ENCODE assay signal across 8 mouse cellular contexts in genomic region chr6:148946409-148946742, GRCm38 (mm10). TPM values are rescaled to one million over a fixed set of nuclear protein-coding genes. Genes with fewer than 3 reads are reported as not detected.
DNase-seq lines count a peak whose midpoint lies in the region; ATAC-seq and TF ChIP-seq lines count a peak whose summit lies in the region.

Gene Sinhcaf, minus strand, starts transcription at chr6:148946467.

- peaks cover 5 to 6% of the 10 kb centered on the region in 2 experiments; a peak in 3 of 4 replicates for H3K4me1 ChIP-seq in ES-E14 (ENCODE audit: control insufficient read depth in 2 of 2, insufficient read depth in 2 of 2, low read length in 2 of 2, poor library complexity in 1 of 2)
- peaks cover 33% of the 10 kb centered on the region for H3K4me1 ChIP-seq in forebrain, embryonic 15.5 days
- peaks cover 7% of the 10 kb centered on the region; the same call in 1 of the 2 replicates for H3K4me1 ChIP-seq in lung, adult 2 months (ENCODE audit: control insufficient read depth, insufficient read depth, low read length)

- H3K27ac ChIP-seq in ES-E14 (ENCODE audit: insufficient read depth, low read depth, low read length, poor library complexity, severe bottlenecking): peak within 1 kb of the TSS; percentile 90
- peak within 1 kb of the TSS; percentile 88 for H3K27ac ChIP-seq in forebrain, embryonic 15.5 days (replicated peaks)

- peaks cover 22% of the 10 kb centered on the region for H3K36me3 ChIP-seq in ES-E14 (ENCODE audit: control insufficient read depth, insufficient read depth, low read length, poor library complexity, severe bottlenecking)
- no peaks in the 10 kb centered on the region for H3K36me3 ChIP-seq in forebrain, embryonic 15.5 days

- H3K9me3 ChIP-seq in ES-E14 (ENCODE audit: control insufficient read depth, insufficient read depth, low read depth, low read length): no peaks in the 10 kb centered on the region
- no peaks in the 10 kb centered on the region for H3K9me3 ChIP-seq in forebrain, embryonic 15.5 days

- DNase-seq in ES-E14 (ENCODE audit: low read depth, low spot score): peak; percentile 99
- peak; percentile 97 for DNase-seq in cerebellum, adult 11-12 months
- peak; percentile 93 for DNase-seq in heart, postnatal 25 days (ENCODE audit: low spot score)
- peak; percentile 92 to 96 for DNase-seq in layer of hippocampus, adult 18-20 months (ENCODE audit: low spot score in 2 of 2)
- DNase-seq in lung, adult 2 months: peak; percentile 96
- peak; percentile 99 for DNase-seq in thymus, adult 18-20 months

- intact Hi-C loops in heart, postnatal 25 days (cut with DNase I): loop anchor here (5.0 kb wide), 1 partner anchor 156 kb away; the partner anchor contains the start of gene Dennd5b

- peak within 1 kb of the TSS; percentile 79 for H3K4me2 ChIP-seq in forebrain, embryonic 15.5 days (replicated peaks)

- peak within 1 kb of the TSS; percentile 81 to 98 for H3K4me3 ChIP-seq in ES-E14 (ENCODE audit: insufficient read depth in 1 of 2, low read depth in 1 of 2, low read length in 2 of 2, poor library complexity in 1 of 2, severe bottlenecking in 1 of 2)
- peak within 1 kb of the TSS; percentile 99 for H3K4me3 ChIP-seq in forebrain, embryonic 15.5 days
- H3K4me3 ChIP-seq in lung, adult 2 months (replicated peaks; ENCODE audit: extremely low read depth, low read depth, low read length): peak within 1 kb of the TSS; percentile 90

- no peak for TF ChIP-seq POLR2A in lung, adult 2 months (IDR thresholded peaks at IDR 0.05; ENCODE audit: borderline replicate concordance, extremely low read depth, low read depth, low read length)

- peak; percentile 89 for ATAC-seq in forebrain, embryonic 15.5 days (replicated peaks)
- ATAC-seq in neutrophil, adult 5-6 weeks (ENCODE audit: extremely low read depth, insufficient number of reproducible peaks, low FRiP score, poor library complexity, severe bottlenecking): peak; percentile 77

- TF ChIP-seq CTCF in lung, adult 2 months (IDR thresholded peaks at IDR 0.05; ENCODE audit: insufficient read depth, low read length): no peak

- H3K9ac ChIP-seq in ES-E14 (ENCODE audit: insufficient read depth, low read depth, low read length, poor library complexity, severe bottlenecking): peak within 1 kb of the TSS; percentile 90
- peak within 1 kb of the TSS; percentile 92 for H3K9ac ChIP-seq in forebrain, embryonic 15.5 days (replicated peaks)

- in situ Hi-C loops in ES-E14 (cut with MboI; ENCODE audit: low sequenced_read_pairs in 2 of 2, unreplicated experiment in 2 of 2): no loop called here

- H3K27me3 ChIP-seq in forebrain, embryonic 15.5 days: no peaks in the 10 kb centered on the region

- under 1% methylated on average over 44 of the region's 47 CpGs for WGBS in forebrain, embryonic 15.5 days
- under 1% methylated on average over 47 of the region's 47 CpGs for WGBS in lung, adult 2 months

TF ChIP-seq in ES-E14, 5 proteins besides CTCF, POLR2A, EP300 and RAD21:
- TF ChIP-seq ZNF384 (IDR thresholded peaks at IDR 0.05; ENCODE audit: low read depth, low read length) (no peak), HCFC1 (IDR thresholded peaks at IDR 0.05; ENCODE audit: borderline replicate concordance, insufficient read depth, low read length) (no peak), ZC3H11A (IDR thresholded peaks at IDR 0.05; ENCODE audit: borderline replicate concordance, low read depth, low read length) (no peak), MAFK (IDR thresholded peaks at IDR 0.05; ENCODE audit: insufficient read depth, low read depth, low read length) (no peak; the same call in 1 of the 2 replicates), CHD2 (IDR thresholded peaks at IDR 0.05; ENCODE audit: low read depth, low read length) (no peak)

RNA-seq across cellular contexts. Expression of gene Sinhcaf, which starts in this region (rescaled TPM):
- total RNA-seq in ES-E14 (2012; rRNA removed): 193 and 205 TPM in 2 replicates
- 122 and 125 TPM in 2 replicates for polyA plus RNA-seq in forebrain, embryonic 15.5 days (2015; fragmentation: Nextera tagmentation; extraction: Ambion mirVana)
- total RNA-seq in heart, postnatal 25 days (2021): 1 to 10 TPM; 4.9 to 5.7 TPM
- total RNA-seq in layer of hippocampus, adult 18-20 months (2021): 1 to 10 TPM; 1.8 to 3.2 TPM
- 3.5 and 5.5 TPM in 2 replicates for polyA plus RNA-seq in lung, adult 2 months (2012; rRNA removed)
- 44.3 and 45.3 TPM in 2 replicates for total RNA-seq in neutrophil, adult 5-6 weeks (2017)

Comparison
In these comparisons a context has a peak if more than half of its experiments do, and no peak if none do; other contexts are left out.
1. Peak in every context shown above with its lines: DNase-seq, ATAC-seq, H3K4me3 ChIP-seq and H3K27ac ChIP-seq.
2. RNA of gene Sinhcaf (polyA plus RNA-seq): 122 to 125 TPM in forebrain, embryonic 15.5 days; 3.5 to 5.5 TPM in lung, adult 2 months; every median in the first group is over 10 times any median in the second.